Mouse (Mus musculus) liver, embryonic 16.5 days (tissue): ENCODE measurements around the gene Trpt1. TPM values are rescaled to one million over a fixed set of nuclear protein-coding genes. Genes with fewer than 3 reads are reported as not detected.
A peak's percentile ranks its signal among the peaks of the same experiment; 100 is the strongest.

Experiments
- ATAC-seq: fragments of 200-750 bp; cut with Nextera tagmentation; 2 replicates; pipeline ENCODE4 v1.8.0; 2017; ENCODE audit warnings: low read depth, mild to moderate bottlenecking, moderate number of reproducible peaks, moderate library complexity
- H3K27ac ChIP-seq: fragments of 300-500 bp; sonication (generic); 2 replicates; pipeline ENCODE4 v1.5.1; 2014; ENCODE audit warnings: mild to moderate bottlenecking, low read length
- H3K27me3 ChIP-seq: fragments of 300-500 bp; sonication (generic); 2 replicates; pipeline ENCODE4 v1.6.1; 2014; ENCODE audit warnings: low read depth, low read length, mixed read lengths; ENCODE audit not compliant: control insufficient read depth, insufficient read depth
- H3K36me3 ChIP-seq: fragments of 300-500 bp; sonication (generic); 2 replicates; pipeline ENCODE4 v1.6.1; 2014; ENCODE audit warnings: mild to moderate bottlenecking; ENCODE audit not compliant: control insufficient read depth, insufficient read depth
- H3K4me1 ChIP-seq: fragments of 300-500 bp; sonication (generic); 2 replicates; pipeline ENCODE4 v1.6.1; 2014; ENCODE audit warnings: low read depth, low read length, mixed read lengths; ENCODE audit not compliant: control insufficient read depth
- H3K4me2 ChIP-seq: fragments of 300-500 bp; sonication (generic); 2 replicates; pipeline ENCODE4 v1.6.1; 2014; ENCODE audit warnings: low read depth, low read length, mixed read lengths
- H3K4me3 ChIP-seq: fragments of 300-500 bp; sonication (generic); 2 replicates; pipeline ENCODE4 v1.5.1; 2014; ENCODE audit warnings: low read depth, mild to moderate bottlenecking, low read length
- H3K9ac ChIP-seq: fragments of 300-500 bp; sonication (generic); 2 replicates; pipeline ENCODE4 v1.6.1; 2014; ENCODE audit warnings: low read depth, low read length
- H3K9me3 ChIP-seq: fragments of 300-500 bp; sonication (generic); replicated peaks from 2 replicates; pipeline ENCODE4 v1.6.1; 2016; ENCODE audit warnings: low read length; ENCODE audit not compliant: control insufficient read depth
- WGBS: fragments of 180-500 bp; shearing (Covaris S2); extraction: QIAGEN DNeasy Blood & Tissue Kit; methylation state at CpG from one replicate; pipeline ENCODE4 v1.1.7; 2014; ENCODE audit not compliant: insufficient replicate concordance; 5-methylcytosine and 5-hydroxymethylcytosine counted together
- polyA plus RNA-seq: library from polyadenylated mRNA; unstranded; fragments of >200 nt; fragmentation: Nextera tagmentation; extraction: Ambion mirVana; gene quantifications from 2 replicates; pipeline ENCODE4 v1.2.1, GENCODE M21; 2015

Trpt1 gene
- polyA plus RNA-seq, 1 experiment from 2014 or later: 2.5 TPM

DNA sequence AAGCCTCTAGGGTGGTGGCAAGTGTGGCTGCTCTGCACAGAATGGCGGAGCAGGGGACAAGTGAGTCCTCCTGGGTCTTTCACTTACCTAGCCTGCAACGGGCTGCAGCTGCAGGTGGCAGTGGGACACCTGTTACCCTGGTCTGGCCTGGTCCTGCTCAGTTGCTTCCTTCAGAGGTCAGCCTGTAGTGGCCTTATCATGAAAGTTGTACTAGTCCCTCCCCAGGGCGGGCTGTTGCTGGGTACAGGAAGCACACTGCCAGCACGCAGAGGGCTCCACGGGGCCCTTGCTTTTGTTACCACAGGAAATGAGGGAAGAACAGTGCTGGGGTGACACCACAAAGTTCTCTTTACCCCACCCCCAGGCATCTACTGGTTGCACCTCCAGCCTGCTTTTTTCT lies 23.3 kb downstream of the Trpt1 start, which contains the start of gene Fermt3:
Gene Fermt3 (minus strand): TSS at position 279 of the 400 bp plus-strand sequence.
- Histone ChIP-seq H3K4me2 (peak within 1 kb of the TSS; percentile 66), H3K27ac (peak within 1 kb of the TSS; percentile 90), H3K4me3 (peak within 1 kb of the TSS; percentile 76), H3K4me1 (peaks cover 18% of the 10 kb centered on the region), H3K9me3 (no peaks in the 10 kb centered on the region), H3K27me3 (no peaks in the 10 kb centered on the region), H3K9ac (peak within 1 kb of the TSS; percentile 82), H3K36me3 (peaks cover 38% of the 10 kb centered on the region)
- ATAC-seq: peak; percentile 81
- WGBS: 14% methylated on average over 5 of the region's 5 CpGs

DNA sequence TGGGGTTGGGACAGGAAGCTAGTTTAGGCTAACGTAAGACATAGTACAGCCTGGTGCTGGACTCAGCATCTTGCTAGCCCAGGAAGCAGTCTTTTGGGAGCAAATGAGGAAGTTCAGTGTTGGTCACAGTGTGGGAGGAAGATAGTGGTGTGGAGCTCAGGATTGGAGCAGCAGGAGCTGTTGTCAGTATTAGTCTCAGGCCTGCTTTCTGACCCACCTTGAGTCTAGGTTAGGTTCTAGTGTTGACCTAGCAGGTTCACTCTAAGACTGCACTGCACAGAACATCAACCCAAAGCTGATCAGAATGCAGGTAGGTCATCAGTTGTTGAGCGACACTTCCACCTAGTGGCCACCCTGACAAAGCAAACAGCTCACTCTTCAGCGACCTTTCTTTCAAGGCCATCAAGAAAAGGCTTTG lies 24.3 kb downstream of the Trpt1 start:
- no peaks in the 10 kb centered on the region for H3K27me3 ChIP-seq
- peaks cover 38% of the 10 kb centered on the region for H3K36me3 ChIP-seq
- no peak overlapping the region for H3K9ac ChIP-seq
- H3K4me3 ChIP-seq: peak overlapping the region; percentile 76; the same call in 1 of the 2 replicates
- H3K9me3 ChIP-seq: no peaks in the 10 kb centered on the region
- H3K4me1 ChIP-seq: peaks cover 18% of the 10 kb centered on the region
- peak overlapping the region; percentile 90 for H3K27ac ChIP-seq
- H3K4me2 ChIP-seq: peak overlapping the region; percentile 66
- 15% methylated on average over 3 of the region's 3 CpGs for WGBS
- ATAC-seq: no peak

DNA sequence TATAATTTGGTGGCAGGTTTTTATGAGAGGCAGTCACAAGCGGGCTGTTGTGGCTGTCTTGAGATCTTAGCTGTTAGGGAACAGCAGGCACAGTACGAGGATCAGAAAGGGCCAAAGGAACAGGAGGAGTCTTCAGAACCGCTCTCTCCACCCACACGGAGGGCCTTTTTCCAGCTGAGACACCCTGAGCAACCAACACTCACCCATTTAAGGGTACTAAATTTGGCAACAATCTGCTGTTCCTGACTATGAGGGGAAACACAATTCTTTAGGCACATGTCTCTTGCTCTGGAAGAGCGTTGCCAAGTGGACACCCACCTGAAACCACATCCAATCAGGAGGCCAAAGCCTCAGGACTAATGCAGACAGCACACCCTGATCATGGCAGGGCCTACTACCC lies 33.6 kb downstream of the Trpt1 start:
- 90% methylated on average over 5 of the region's 5 CpGs for WGBS
- Histone ChIP-seq H3K4me2 (no peak overlapping the region), H3K27me3 (no peaks in the 10 kb centered on the region), H3K4me3 (no peak overlapping the region), H3K9me3 (no peaks in the 10 kb centered on the region), H3K4me1 (no peaks in the 10 kb centered on the region), H3K36me3 (peaks cover 66% of the 10 kb centered on the region), H3K9ac (no peak overlapping the region), H3K27ac (no peak overlapping the region)
- no peak for ATAC-seq

DNA sequence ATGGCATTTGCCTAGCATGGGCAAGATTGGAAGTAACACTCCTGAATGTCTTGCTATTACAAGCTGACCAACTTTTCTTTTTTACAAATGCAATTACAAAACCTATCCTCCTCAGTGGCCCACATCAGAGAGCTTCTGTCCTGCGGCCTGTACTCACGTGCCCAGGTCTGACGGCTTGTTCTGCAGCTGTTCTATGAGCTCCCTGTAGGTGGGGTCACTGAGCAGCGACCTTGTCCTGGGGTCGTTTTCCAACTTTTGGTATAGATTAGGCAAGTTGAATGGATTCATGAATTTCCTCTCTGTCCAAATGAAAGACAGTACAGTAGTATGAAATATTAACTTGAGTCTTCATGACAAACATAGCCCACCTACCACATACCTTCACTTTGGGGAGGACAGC lies 38.1 kb downstream of the Trpt1 start:
- Histone ChIP-seq H3K36me3 (peaks cover 45% of the 10 kb centered on the region), H3K9ac (no peak overlapping the region), H3K4me1 (peaks cover 15% of the 10 kb centered on the region), H3K27ac (no peak overlapping the region), H3K4me2 (no peak overlapping the region), H3K27me3 (no peaks in the 10 kb centered on the region), H3K4me3 (no peak overlapping the region), H3K9me3 (no peaks in the 10 kb centered on the region)
- ATAC-seq: no peak
- 84% methylated on average over 5 of the region's 5 CpGs for WGBS

DNA sequence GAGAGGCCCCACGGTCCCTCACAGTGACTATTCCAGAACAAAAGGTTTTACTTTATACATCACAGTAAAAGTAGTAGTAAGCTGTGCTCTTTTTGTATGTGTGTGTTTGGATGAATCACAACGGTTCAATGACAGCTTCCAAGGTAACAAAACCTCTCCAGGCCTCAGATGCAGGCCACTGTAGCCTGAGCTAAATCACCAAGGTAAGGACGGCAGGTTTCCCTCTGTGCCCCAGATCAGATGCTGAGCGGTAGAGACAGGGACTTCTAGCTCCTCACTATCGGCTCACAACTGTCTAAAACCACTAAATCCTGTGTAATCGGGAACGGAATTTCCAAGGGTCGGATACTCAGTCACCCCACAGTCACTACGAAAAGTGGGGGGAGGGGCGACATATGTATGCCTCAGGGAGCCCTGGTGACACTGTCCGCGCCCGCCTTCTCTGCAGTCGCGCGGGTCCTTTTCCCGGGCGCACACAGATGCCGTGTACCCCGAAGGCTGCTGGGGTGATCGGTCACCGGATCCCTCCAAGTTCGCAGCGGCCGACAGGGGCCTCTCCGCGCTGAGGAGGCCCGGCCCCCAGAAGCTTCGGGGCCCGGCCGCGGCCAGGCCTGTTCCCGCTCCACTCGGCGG lies 43.3 kb downstream of the Trpt1 start:
- H3K36me3 ChIP-seq: peaks cover 10% of the 10 kb centered on the region
- ATAC-seq: peak; percentile 1
- WGBS: 1% methylated on average over 35 of the region's 35 CpGs
- peak overlapping the region; percentile 96 for H3K9ac ChIP-seq
- H3K27ac ChIP-seq: peak overlapping the region; percentile 89
- H3K27me3 ChIP-seq: no peaks in the 10 kb centered on the region
- no peaks in the 10 kb centered on the region for H3K9me3 ChIP-seq
- peaks cover 25% of the 10 kb centered on the region for H3K4me1 ChIP-seq
- H3K4me2 ChIP-seq: peak overlapping the region; percentile 92
- H3K4me3 ChIP-seq: peak overlapping the region; percentile 94

DNA sequence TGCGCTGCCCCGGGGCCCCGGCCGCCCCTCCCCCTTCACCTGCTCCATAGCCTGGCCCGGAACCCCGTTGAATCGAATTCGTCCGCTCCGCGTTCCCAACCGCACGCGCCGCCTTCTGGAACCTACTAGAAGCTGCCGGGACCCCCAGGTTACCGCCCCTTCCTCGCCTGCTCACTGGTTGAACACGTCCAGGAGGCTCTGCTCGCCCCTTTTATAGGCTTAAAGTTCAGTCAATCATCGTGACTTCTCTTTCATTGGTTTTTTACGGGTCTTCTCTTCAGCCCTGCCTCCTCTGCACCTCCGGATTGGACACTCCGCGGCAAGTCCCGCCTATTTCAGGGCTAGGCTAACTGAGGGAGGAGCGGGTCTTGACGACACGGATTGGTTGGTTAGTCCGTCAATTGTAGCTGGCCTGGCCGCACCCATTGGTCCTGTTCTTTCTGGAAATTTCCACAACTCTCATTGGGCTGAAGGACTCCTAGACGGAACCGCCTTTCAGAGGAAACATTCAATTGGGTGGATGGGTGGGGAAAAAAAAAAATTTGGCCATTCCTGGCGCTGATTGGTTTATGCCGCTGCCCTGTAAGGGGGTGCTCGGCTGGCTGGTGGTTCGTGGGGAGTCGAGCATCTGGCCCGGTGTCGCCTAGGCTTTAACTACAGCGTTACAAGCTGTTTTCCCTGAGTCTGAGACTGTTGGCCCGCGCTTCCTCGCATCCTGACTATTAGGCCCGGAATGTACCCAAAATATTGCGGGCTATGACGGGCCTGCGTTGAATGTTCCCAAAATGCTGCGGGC lies 44.1 kb downstream of the Trpt1 start, which contains the start of gene Stip1:
Gene Stip1 (minus strand): TSS at position 127 of the 796 bp plus-strand sequence.
- Histone ChIP-seq H3K9ac (peak within 1 kb of the TSS; percentile 96), H3K4me1 (peaks cover 25% of the 10 kb centered on the region), H3K4me2 (peak within 1 kb of the TSS; percentile 94), H3K4me3 (peak within 1 kb of the TSS; percentile 94), H3K27ac (peak within 1 kb of the TSS; percentile 93), H3K9me3 (no peaks in the 10 kb centered on the region), H3K36me3 (peaks cover 4% of the 10 kb centered on the region; the same call in 1 of the 2 replicates), H3K27me3 (no peaks in the 10 kb centered on the region)
- ATAC-seq: peak; percentile 96
- 0% methylated on average over 49 of the region's 49 CpGs for WGBS

DNA sequence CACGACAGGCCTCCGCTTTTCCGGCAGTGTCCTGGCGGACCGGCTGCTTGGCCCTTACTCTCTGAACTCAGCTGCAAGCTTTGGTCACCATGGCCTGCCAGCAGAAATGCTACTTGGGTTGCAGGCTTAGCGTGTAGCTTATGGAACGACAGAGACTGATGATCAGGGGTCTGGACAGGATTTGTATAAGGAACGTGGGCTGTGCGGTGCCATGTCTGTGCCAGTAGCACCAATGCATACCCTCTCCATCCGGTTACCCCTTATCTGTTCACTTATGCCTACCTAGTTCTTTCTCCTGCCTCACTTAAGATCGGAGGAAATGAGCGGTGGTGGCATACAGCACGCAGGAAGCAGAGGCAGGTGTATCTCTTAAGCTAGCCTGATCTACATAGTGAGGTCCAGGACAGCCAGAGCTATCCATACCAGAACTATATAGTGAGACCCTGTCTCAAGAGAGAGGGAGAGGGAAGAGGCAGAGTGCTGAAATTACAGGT lies 44.8 kb downstream of the Trpt1 start:
- peak overlapping the region; percentile 94 for H3K4me2 ChIP-seq
- no peak for ATAC-seq
- H3K27me3 ChIP-seq: no peaks in the 10 kb centered on the region
- H3K27ac ChIP-seq: peak overlapping the region; percentile 93
- peaks cover 25% of the 10 kb centered on the region for H3K4me1 ChIP-seq
- peak overlapping the region; percentile 91 for H3K9ac ChIP-seq
- WGBS: 13% methylated on average over 13 of the region's 13 CpGs
- H3K9me3 ChIP-seq: no peaks in the 10 kb centered on the region
- peak overlapping the region; percentile 79 for H3K4me3 ChIP-seq
- H3K36me3 ChIP-seq: no peaks in the 10 kb centered on the region

DNA sequence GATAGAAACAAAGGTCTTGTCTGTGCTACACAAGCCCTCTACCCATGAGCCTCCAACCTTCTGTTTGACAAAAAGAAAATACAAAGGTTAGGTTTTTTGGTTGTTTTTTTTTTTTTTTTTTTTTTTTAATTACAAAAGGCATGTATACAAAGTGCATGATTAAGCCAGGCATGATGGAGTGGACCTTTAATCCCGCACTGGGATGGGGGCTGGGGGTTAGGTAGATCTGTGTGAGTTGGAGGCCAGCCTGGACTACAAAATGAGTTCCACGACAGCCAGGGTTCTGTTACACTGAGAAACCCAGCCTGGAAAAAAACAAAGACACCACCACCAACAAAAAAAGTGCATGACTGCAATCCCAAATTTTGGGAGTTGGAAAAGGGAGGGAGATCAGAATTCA lies 45.2 kb downstream of the Trpt1 start:
- H3K36me3 ChIP-seq: no peaks in the 10 kb centered on the region
- H3K4me3 ChIP-seq: peak overlapping the region; percentile 79
- peak overlapping the region; percentile 94 for H3K4me2 ChIP-seq
- peak overlapping the region; percentile 93 for H3K27ac ChIP-seq
- H3K9ac ChIP-seq: peak overlapping the region; percentile 91; the same call in 1 of the 2 replicates
- no peaks in the 10 kb centered on the region for H3K27me3 ChIP-seq
- no peak for ATAC-seq
- WGBS: 81% methylated on average over 2 of the region's 2 CpGs
- H3K9me3 ChIP-seq: no peaks in the 10 kb centered on the region
- H3K4me1 ChIP-seq: peaks cover 25% of the 10 kb centered on the region

DNA sequence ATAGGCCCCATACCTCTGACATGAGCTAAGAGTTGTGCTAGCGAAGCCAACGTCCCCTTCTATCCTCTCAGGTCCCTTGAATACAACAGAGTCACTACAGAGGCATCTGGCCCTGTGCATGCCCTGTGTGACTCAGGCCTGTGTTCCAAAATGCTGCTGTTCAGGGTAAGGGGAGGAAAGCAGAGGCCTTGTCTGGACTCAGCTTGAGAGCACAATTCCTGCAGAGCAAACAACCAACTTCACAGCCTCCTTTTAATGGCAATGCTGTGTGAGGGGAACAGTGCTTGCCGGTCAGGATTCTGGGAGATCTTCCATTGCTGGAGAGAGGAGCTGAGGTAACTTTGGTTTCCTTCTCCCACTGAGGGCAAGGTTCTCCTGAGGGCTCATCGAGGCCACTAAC lies 48.3 kb downstream of the Trpt1 start:
- Histone ChIP-seq H3K4me1 (peaks cover 9% of the 10 kb centered on the region), H3K36me3 (no peaks in the 10 kb centered on the region), H3K9me3 (no peaks in the 10 kb centered on the region), H3K9ac (no peak overlapping the region), H3K4me2 (no peak overlapping the region), H3K27ac (no peak overlapping the region), H3K27me3 (no peaks in the 10 kb centered on the region), H3K4me3 (no peak overlapping the region)
- WGBS: 62% methylated on average over 4 of the region's 4 CpGs
- no peak for ATAC-seq
